Mouse (Mus musculus): Measurements from ENCODE around the gene Gnao1. TPM values are rescaled to one million over a fixed set of nuclear protein-coding genes. Genes with fewer than 3 reads are reported as not detected.

Gene Gnao1
- polyA plus RNA-seq, 1 experiment from 2014 or later, result 7.2 TPM

DNA sequence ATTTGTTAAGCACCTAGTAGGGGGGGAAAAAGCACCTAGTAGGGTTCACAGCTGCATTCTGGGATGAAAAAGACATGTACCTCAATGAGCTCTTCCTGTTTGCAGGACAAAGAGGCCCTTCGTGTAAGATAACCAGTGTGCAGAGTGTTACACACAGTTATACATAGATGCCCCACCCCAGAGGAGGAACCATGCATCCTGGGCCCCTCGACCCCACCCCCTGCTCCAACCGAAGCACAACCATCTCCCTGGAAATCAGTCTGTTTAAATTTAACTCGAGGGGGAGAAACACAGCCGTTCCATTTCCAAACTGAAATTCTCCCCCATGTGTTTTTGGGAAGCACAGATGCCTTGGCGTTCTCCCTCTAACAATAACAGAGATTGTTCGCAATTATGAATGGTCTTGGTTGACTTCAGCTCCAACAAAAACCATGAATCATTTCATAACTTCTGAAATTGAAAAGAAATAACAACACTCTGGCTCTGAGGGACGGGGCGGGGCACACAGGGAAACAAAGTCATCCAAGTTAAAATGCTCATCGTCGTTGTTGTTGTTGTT lies 42.4 kb downstream of the Gnao1 start:
- Histone ChIP-seq H3K27ac (replicated peaks) (no peak overlapping the region), H3K9ac (ENCODE audit: low read length) (no peak overlapping the region), H3K4me1 (replicated peaks; ENCODE audit: control insufficient read depth, insufficient read depth) (0 out of 2 replicates have a peak, but pooled peaks cover 2% of the 10 kb centered on the region), H3K27me3 (ENCODE audit: control insufficient read depth, insufficient read depth, low read length) (no peaks in the 10 kb centered on the region), H3K4me3 (ENCODE audit: low read depth, low read length) (no peak overlapping the region), H3K36me3 (ENCODE audit: control insufficient read depth, insufficient read depth, low read length) (no peaks in the 10 kb centered on the region), H3K9me3 (ENCODE audit: control insufficient read depth, low read length) (no peaks in the 10 kb centered on the region), H3K4me2 (replicated peaks; ENCODE audit: low read depth) (no peak overlapping the region)
- TF ChIP-seq CTCF (IDR thresholded peaks at IDR 0.05; ENCODE audit: low read depth), result no peak
- no peak for TF ChIP-seq EP300 (optimal IDR thresholded peaks at IDR 0.05)
- DNase-seq (ENCODE audit: low spot score), result no peak
- no peak for ATAC-seq (ENCODE audit: low FRiP score, low TSS enrichment)
- 33% methylated on average over 11 of the region's 11 CpGs for WGBS

DNA sequence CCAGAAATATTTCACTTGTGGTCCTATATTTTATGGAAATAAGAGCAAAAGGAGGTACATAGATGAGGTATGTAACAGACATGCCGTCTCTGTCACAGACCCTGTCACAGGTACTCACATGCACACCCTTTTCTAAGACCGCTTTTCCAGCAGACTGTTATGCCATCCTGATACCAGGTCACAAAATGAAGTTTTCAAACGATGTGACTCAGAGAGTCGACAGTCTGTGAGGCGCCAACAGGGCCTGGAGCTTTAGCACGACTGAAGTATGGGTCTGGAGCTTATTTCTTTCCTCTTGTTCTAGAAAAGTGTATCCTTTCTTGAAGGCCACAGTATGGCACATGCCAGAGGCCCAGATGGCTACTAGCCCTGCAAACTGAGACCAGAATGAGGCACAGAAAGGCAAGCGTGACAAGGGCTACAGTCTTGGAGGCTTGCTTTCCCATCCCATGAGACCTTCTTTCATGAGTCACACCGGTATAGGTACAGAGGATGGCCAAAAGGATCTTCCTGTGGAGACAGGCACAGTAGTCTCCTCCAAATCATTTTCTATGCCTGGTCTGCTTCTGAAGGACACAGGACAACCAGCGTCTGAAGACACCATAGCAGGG lies 43.2 kb downstream of the Gnao1 start:
- no peak for DNase-seq (ENCODE audit: low spot score)
- WGBS, result 80% methylated on average over 9 of the region's 9 CpGs
- TF ChIP-seq CTCF (IDR thresholded peaks at IDR 0.05; ENCODE audit: low read depth), result no peak
- no peak for TF ChIP-seq EP300 (optimal IDR thresholded peaks at IDR 0.05)
- no peaks in the 10 kb centered on the region for H3K9me3 ChIP-seq (ENCODE audit: control insufficient read depth, low read length)
- no peaks in the 10 kb centered on the region for H3K36me3 ChIP-seq (ENCODE audit: control insufficient read depth, insufficient read depth, low read length)
- H3K27ac ChIP-seq (replicated peaks), result no peak overlapping the region
- H3K9ac ChIP-seq (ENCODE audit: low read length), result no peak overlapping the region
- H3K4me3 ChIP-seq (ENCODE audit: low read depth, low read length), result no peak overlapping the region
- H3K27me3 ChIP-seq (ENCODE audit: control insufficient read depth, insufficient read depth, low read length), result no peaks in the 10 kb centered on the region
- ATAC-seq (ENCODE audit: low FRiP score, low TSS enrichment), result no peak
- no peak overlapping the region for H3K4me2 ChIP-seq (replicated peaks; ENCODE audit: low read depth)
- H3K4me1 ChIP-seq (replicated peaks; ENCODE audit: control insufficient read depth, insufficient read depth), result 0 out of 2 replicates have a peak, but pooled peaks cover 2% of the 10 kb centered on the region

- H3K9me3 ChIP-seq (ENCODE audit: control insufficient read depth, low read length), result no peaks in the 10 kb centered on the region
- H3K27ac ChIP-seq (replicated peaks), result 0 out of 2 replicates have a peak overlapping the region, but pooled peaks have one; percentile 4
- no peak overlapping the region for H3K4me3 ChIP-seq (ENCODE audit: low read depth, low read length)
- no peaks in the 10 kb centered on the region for H3K36me3 ChIP-seq (ENCODE audit: control insufficient read depth, insufficient read depth, low read length)
- ATAC-seq (ENCODE audit: low FRiP score, low TSS enrichment), result no peak
- no peak for DNase-seq (ENCODE audit: low spot score)
- WGBS, result 20% methylated on average over 5 of the region's 5 CpGs
- no peaks in the 10 kb centered on the region for H3K27me3 ChIP-seq (ENCODE audit: control insufficient read depth, insufficient read depth, low read length)
- TF ChIP-seq CTCF (IDR thresholded peaks at IDR 0.05; ENCODE audit: low read depth) (no peak), EP300 (optimal IDR thresholded peaks at IDR 0.05) (no peak)
- H3K9ac ChIP-seq (ENCODE audit: low read length), result no peak overlapping the region
- H3K4me1 ChIP-seq (replicated peaks; ENCODE audit: control insufficient read depth, insufficient read depth), result 0 out of 2 replicates have a peak, but pooled peaks cover 2% of the 10 kb centered on the region
- H3K4me2 ChIP-seq (replicated peaks; ENCODE audit: low read depth), result no peak overlapping the region
Measured at GRCm38 (mm10) chr8:93854676-93855075, 44.9 kb downstream of the Gnao1 start.

DNA sequence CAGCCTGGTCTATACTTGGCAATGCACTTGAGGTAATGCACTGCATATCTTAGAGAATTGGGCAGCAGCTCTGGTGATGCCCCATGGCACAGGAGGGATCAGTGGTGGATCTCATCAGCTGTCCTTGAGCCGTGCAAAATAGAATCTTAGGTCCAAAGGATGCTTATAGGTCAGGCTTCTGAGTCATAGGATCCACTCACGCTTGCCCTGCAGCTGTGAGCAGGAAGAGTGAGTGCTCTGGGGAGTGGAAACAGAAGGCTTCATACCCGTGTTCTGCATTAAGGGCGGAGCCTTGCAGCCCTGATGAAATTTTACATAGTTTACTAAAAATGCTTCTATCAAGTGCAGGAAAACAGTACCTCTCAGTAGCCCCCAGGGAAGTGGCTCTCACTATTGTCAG lies 45.5 kb downstream of the Gnao1 start:
- WGBS, result 50% methylated on average over 4 of the region's 4 CpGs
- DNase-seq (ENCODE audit: low spot score) (no peak), ATAC-seq (ENCODE audit: low FRiP score, low TSS enrichment) (no peak)
- no peaks in the 10 kb centered on the region for H3K36me3 ChIP-seq (ENCODE audit: control insufficient read depth, insufficient read depth, low read length)
- H3K27me3 ChIP-seq (ENCODE audit: control insufficient read depth, insufficient read depth, low read length), result no peaks in the 10 kb centered on the region
- 0 out of 2 replicates have a peak, but pooled peaks cover 2% of the 10 kb centered on the region for H3K4me1 ChIP-seq (replicated peaks; ENCODE audit: control insufficient read depth, insufficient read depth)
- no peak overlapping the region for H3K4me3 ChIP-seq (ENCODE audit: low read depth, low read length)
- H3K27ac ChIP-seq (replicated peaks), result no peak overlapping the region
- no peaks in the 10 kb centered on the region for H3K9me3 ChIP-seq (ENCODE audit: control insufficient read depth, low read length)
- H3K9ac ChIP-seq (ENCODE audit: low read length), result no peak overlapping the region
- TF ChIP-seq EP300 (optimal IDR thresholded peaks at IDR 0.05), result no peak
- no peak for TF ChIP-seq CTCF (IDR thresholded peaks at IDR 0.05; ENCODE audit: low read depth)
- H3K4me2 ChIP-seq (replicated peaks; ENCODE audit: low read depth), result no peak overlapping the region

- H3K4me1 ChIP-seq (replicated peaks; ENCODE audit: control insufficient read depth, insufficient read depth), result 0 out of 2 replicates have a peak, but pooled peaks cover 2% of the 10 kb centered on the region
- no peak overlapping the region for H3K9ac ChIP-seq (ENCODE audit: low read length)
- H3K9me3 ChIP-seq (ENCODE audit: control insufficient read depth, low read length), result no peaks in the 10 kb centered on the region
- no peaks in the 10 kb centered on the region for H3K36me3 ChIP-seq (ENCODE audit: control insufficient read depth, insufficient read depth, low read length)
- no peak overlapping the region for H3K27ac ChIP-seq (replicated peaks)
- no peaks in the 10 kb centered on the region for H3K27me3 ChIP-seq (ENCODE audit: control insufficient read depth, insufficient read depth, low read length)
- no peak for TF ChIP-seq EP300 (optimal IDR thresholded peaks at IDR 0.05)
- TF ChIP-seq CTCF (IDR thresholded peaks at IDR 0.05; ENCODE audit: low read depth), result no peak
- no peak overlapping the region for H3K4me2 ChIP-seq (replicated peaks; ENCODE audit: low read depth)
- WGBS, result 72% methylated on average over 4 of the region's 4 CpGs
- no peak for DNase-seq (ENCODE audit: low spot score)
- no peak overlapping the region for H3K4me3 ChIP-seq (ENCODE audit: low read depth, low read length)
- ATAC-seq (ENCODE audit: low FRiP score, low TSS enrichment), result no peak
Measured at GRCm38 (mm10) chr8:93857144-93857543, 47.4 kb downstream of the Gnao1 start.

- H3K4me2 ChIP-seq (replicated peaks; ENCODE audit: low read depth), result no peak overlapping the region
- no peak overlapping the region for H3K9ac ChIP-seq (ENCODE audit: low read length)
Measured at GRCm38 (mm10) chr8:93858286-93858685, 48.5 kb downstream of the Gnao1 start.

More at GRCm38 (mm10) chr8:93858286-93858685, 48.5 kb downstream of the Gnao1 start:
- WGBS, result 80% methylated on average over 1 of the region's 1 CpGs
- DNase-seq (ENCODE audit: low spot score), result no peak
- H3K9me3 ChIP-seq (ENCODE audit: control insufficient read depth, low read length), result no peaks in the 10 kb centered on the region
- ATAC-seq (ENCODE audit: low FRiP score, low TSS enrichment), result no peak
- H3K4me1 ChIP-seq (replicated peaks; ENCODE audit: control insufficient read depth, insufficient read depth), result 0 out of 2 replicates have a peak, but pooled peaks cover 2% of the 10 kb centered on the region
- no peak overlapping the region for H3K27ac ChIP-seq (replicated peaks)
- H3K4me3 ChIP-seq (ENCODE audit: low read depth, low read length), result no peak overlapping the region
- H3K36me3 ChIP-seq (ENCODE audit: control insufficient read depth, insufficient read depth, low read length), result no peaks in the 10 kb centered on the region
- no peaks in the 10 kb centered on the region for H3K27me3 ChIP-seq (ENCODE audit: control insufficient read depth, insufficient read depth, low read length)
- TF ChIP-seq CTCF (IDR thresholded peaks at IDR 0.05; ENCODE audit: low read depth) (no peak), EP300 (optimal IDR thresholded peaks at IDR 0.05) (no peak)

Measured in stomach, postnatal 0 days (tissue).